Mouse (Mus musculus) kidney, adult 8-10 months (tissue): ENCODE results near the gene Emc10.

Source experiments
- DNase-seq, 2 experiments: peaks; one replicate each; pipeline ENCODE4 v3.0.0; 2022

Emc10 gene

DNA sequence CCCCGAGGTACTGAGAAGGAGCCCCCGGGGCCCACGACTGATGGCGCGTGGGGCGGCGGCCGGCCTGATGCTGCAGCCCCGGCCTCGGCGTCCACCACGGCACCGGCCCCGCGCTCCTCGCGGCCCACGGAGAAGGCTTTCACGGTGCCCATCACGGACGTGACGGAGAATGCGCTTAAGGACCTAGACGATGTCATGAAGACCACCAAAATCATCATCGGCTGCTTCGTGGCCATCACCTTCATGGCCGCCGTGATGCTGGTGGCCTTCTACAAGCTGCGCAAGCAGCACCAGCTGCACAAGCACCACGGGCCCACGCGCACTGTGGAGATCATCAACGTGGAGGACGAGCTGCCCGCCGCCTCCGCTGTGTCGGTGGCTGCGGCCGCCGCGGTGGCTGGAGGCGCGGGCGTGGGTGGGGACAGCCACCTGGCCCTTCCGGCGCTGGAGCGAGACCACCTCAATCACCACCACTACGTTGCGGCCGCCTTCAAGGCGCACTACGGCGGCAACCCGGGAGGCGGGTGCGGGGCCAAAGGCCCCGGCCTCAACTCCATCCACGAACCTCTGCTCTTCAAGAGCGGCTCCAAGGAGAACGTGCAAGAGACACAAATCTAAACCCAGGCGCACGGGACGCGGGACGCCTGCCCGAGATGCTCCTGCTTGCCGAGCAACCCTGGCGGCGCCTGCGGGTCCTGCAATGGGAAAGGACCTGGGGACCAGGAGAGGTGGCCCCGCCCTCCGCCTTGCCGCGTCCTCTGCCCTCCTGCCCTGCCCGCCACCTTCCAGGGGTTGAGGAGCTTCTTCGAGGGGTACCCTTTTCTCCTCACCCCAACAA is 33.9 kb downstream of the Emc10 start:
- peak in 1 of 2 experiments; percentile 42 for DNase-seq

DNA sequence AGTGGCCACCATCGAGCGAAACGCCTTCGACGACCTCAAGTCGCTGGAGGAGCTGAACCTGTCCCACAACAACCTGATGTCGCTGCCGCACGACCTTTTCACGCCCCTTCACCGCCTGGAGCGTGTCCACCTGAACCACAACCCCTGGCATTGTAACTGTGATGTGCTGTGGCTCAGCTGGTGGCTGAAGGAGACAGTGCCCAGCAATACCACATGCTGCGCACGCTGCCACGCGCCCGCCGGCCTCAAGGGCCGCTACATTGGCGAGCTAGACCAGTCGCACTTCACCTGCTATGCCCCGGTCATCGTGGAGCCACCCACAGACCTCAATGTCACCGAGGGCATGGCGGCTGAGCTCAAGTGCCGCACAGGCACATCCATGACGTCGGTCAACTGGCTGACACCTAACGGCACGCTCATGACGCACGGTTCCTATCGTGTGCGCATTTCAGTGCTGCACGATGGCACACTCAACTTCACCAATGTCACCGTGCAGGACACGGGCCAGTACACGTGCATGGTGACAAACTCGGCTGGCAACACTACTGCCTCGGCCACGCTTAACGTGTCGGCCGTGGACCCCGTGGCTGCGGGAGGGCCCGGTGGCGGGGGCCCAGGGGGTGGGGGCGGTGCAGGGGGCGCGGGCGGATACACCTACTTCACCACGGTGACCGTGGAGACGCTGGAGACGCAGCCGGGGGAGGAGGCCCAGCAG is 34.7 kb downstream of the Emc10 start:
- no peak for DNase-seq

DNA sequence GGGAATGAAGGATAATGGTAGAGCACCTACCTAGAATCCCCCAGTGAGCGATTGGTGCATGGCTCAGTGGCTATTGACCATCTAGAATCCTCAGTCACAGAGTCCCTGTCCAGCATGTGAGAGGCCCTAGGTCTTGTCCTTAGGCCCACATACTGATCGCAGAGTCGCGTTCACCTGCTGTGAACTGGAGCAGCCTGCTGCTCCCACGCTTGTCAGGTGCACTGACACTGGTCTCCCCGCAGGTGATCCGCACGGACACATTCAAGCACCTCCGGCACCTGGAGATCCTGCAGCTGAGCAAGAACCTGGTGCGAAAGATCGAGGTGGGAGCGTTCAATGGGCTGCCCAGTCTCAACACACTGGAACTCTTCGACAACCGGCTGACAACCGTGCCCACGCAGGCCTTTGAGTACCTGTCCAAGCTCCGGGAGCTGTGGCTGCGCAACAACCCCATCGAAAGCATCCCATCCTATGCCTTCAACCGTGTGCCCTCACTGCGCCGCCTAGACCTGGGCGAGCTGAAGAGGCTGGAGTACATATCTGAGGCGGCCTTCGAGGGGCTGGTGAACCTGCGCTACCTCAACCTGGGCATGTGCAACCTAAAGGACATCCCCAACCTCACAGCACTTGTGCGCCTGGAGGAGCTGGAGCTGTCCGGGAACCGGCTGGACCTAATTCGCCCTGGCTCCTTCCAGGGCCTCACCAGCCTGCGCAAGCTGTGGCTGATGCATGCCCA is 35.4 kb downstream of the Emc10 start:
- no peak for DNase-seq

DNA sequence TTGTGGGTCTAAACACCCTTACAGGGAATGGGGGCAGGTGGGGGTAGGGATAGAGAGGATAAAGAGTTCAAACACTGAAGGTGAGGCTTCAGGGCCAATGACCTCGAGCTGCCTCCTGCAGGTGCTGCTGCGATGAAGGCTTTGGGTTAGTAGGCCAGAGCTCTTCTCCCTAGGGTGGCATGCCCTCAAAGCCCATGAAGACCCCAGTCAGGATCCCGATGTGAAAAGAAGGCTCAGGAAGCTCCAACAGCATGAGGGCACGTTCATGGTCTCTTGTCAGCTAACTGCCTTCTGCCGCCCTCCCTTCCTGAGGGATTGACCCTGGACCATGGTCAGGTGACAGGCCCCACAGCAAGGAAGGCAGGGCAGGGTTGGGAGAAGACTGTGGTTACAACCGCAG is 36.3 kb downstream of the Emc10 start:
- no peak for DNase-seq

GRCm38 (mm10) chr7:44456302-44456701 is 40.0 kb downstream of the Emc10 start:
- DNase-seq, result no peak

- no peak for DNase-seq
Observed at GRCm38 (mm10) chr7:44453256-44453655, 43.1 kb downstream of the Emc10 start.

GRCm38 (mm10) chr7:44446070-44446855 is 50.1 kb downstream of the Emc10 start:
- DNase-seq, result no peak

DNA sequence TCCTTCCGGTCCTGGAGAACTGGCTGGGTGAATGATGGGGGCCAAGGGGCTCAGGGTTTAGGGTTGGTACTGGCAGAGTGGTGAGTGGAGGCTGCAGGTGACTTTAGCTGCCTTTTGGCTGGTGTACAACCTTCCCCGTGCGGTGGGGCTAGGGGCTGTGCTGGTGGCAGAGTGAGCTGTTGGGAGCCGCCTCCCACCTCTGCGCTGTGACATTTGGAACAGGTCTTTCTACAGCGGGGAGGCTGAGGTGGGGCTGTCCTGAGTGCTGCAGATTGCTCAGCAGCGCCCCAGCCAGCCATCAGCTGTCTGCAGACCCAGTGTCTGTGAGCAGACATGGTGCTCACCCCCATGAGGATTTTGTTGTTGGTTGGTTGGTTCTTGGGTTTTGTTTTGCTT is 50.8 kb downstream of the Emc10 start:
- DNase-seq, result no peak

- DNase-seq, result no peak
Observed at GRCm38 (mm10) chr7:44444886-44445527, 51.3 kb downstream of the Emc10 start.

- no peak for DNase-seq
Observed at GRCm38 (mm10) chr7:44443268-44444173, 52.8 kb downstream of the Emc10 start.

- DNase-seq, result no peak
Observed at GRCm38 (mm10) chr7:44442407-44442821, 53.9 kb downstream of the Emc10 start.

DNA sequence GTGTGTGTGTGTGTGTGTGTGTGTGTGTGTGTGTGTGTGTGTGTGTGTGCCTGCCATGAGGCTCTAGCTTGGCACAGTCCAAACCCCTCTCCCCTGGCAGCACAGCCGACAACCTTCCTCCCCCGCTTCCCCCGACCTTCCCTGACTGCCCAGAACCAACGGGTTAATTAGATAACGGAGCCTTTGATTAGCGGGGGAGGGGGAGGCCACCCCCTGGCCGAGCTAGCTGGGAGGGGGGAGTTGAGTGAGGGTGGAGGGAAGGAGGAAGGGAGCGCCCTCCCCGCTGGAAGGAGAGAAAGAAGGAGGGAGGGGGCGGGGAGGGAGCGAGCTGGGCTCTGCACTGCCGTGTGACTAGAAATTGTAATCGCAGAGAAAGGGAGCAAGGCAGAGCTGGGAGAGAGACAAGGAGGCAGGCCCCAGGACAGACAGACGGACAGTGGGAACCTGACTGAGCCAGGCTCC is 54.6 kb downstream of the Emc10 start:
- no peak for DNase-seq

DNA sequence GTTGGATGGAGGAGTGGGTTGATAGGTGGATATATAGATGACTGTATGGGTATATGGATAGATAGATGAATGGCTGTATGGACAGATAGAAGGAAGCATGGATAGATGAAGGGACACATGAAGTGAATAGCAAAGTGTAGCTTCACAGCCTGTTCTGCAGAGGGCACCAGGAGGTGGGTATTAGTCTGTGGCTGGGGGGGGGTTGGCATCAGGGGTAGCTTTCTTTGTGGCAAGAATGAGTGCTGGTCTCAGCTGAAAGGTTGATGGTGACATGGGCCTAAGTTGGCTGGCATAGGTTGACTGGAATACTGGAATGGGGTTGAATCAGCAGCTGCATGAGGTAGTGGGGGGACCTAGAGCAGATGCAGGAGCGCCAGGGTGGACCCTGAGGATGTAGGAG is 55.1 kb downstream of the Emc10 start:
- no peak for DNase-seq

- no peak for DNase-seq
Observed at GRCm38 (mm10) chr7:44440479-44440878, 55.9 kb downstream of the Emc10 start.
